Mouse (Mus musculus): ENCODE measurements at regions not wholly inside any gene's neighbourhood (a gene's known extent, or its start where the extent isn't known, plus 50 kb on each side); places are given as distances from the start of the nearest gene placed in this dataset.

- DNase-seq (ENCODE audit: low spot score), result no peak
- H3K4me2 ChIP-seq (ENCODE audit: low read length), result no peak overlapping the region
- H3K4me3 ChIP-seq (ENCODE audit: low read depth, low read length), result no peak overlapping the region
- no peaks in the 10 kb centered on the region for H3K36me3 ChIP-seq (ENCODE audit: control insufficient read depth, insufficient read depth, low read length)
- H3K27me3 ChIP-seq (replicated peaks; ENCODE audit: control insufficient read depth, insufficient read depth, low read length), result no peaks in the 10 kb centered on the region
- no peaks in the 10 kb centered on the region for H3K4me1 ChIP-seq (replicated peaks; ENCODE audit: control insufficient read depth, insufficient read depth, low read length)
- 97% methylated on average over 1 of the region's 1 CpGs for WGBS
- no peaks in the 10 kb centered on the region for H3K9me3 ChIP-seq (ENCODE audit: control insufficient read depth, low read length)
- no peak overlapping the region for H3K27ac ChIP-seq (ENCODE audit: low read depth)
- no peak for ATAC-seq (replicated peaks; ENCODE audit: low FRiP score, low TSS enrichment, low read depth)
- H3K9ac ChIP-seq (ENCODE audit: low read length), result no peak overlapping the region
Measured at GRCm38 (mm10) chr12:59497434-59497833, 277.9 kb upstream of the Fbxo33 start.

DNA sequence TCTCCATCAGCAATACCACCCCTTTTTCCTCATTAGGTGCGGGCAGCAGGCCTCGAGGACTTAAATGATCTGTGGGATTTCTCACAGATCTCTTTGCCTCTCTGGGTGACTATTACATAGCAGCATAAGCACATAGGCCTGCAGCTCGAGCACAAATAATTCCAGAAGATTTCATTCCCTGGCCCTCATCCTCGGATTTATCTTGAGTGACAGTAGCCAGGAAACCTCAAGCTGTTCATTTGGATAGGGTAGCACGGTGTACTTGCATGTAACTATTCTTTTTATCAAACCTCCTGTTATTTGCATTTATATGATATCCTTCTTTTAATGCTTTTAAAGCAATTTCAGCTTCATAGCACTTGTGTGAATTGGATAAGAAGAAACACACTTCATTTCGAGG lies 268.5 kb upstream of the Fbxo33 start:
- Histone ChIP-seq H3K27ac (ENCODE audit: low read depth) (no peak overlapping the region), H3K4me2 (ENCODE audit: low read length) (no peak overlapping the region), H3K9me3 (ENCODE audit: control insufficient read depth, low read length) (no peaks in the 10 kb centered on the region), H3K36me3 (ENCODE audit: control insufficient read depth, insufficient read depth, low read length) (no peaks in the 10 kb centered on the region), H3K9ac (ENCODE audit: low read length) (no peak overlapping the region), H3K4me1 (replicated peaks; ENCODE audit: control insufficient read depth, insufficient read depth, low read length) (no peaks in the 10 kb centered on the region), H3K4me3 (ENCODE audit: low read depth, low read length) (no peak overlapping the region), H3K27me3 (replicated peaks; ENCODE audit: control insufficient read depth, insufficient read depth, low read length) (no peaks in the 10 kb centered on the region)
- WGBS, result 75% methylated on average over 6 of the region's 6 CpGs
- DNase-seq (ENCODE audit: low spot score), result no peak
- no peak for ATAC-seq (replicated peaks; ENCODE audit: low FRiP score, low TSS enrichment, low read depth)

- H3K27ac ChIP-seq (ENCODE audit: low read depth), result no peak overlapping the region
- H3K27me3 ChIP-seq (replicated peaks; ENCODE audit: control insufficient read depth, insufficient read depth, low read length), result no peaks in the 10 kb centered on the region
- H3K36me3 ChIP-seq (ENCODE audit: control insufficient read depth, insufficient read depth, low read length), result no peaks in the 10 kb centered on the region
- ATAC-seq (replicated peaks; ENCODE audit: low FRiP score, low TSS enrichment, low read depth) (no peak), DNase-seq (ENCODE audit: low spot score) (no peak)
- H3K9ac ChIP-seq (ENCODE audit: low read length), result no peak overlapping the region
- 89% methylated on average over 1 of the region's 1 CpGs for WGBS
- no peak overlapping the region for H3K4me2 ChIP-seq (ENCODE audit: low read length)
- no peak overlapping the region for H3K4me3 ChIP-seq (ENCODE audit: low read depth, low read length)
- no peaks in the 10 kb centered on the region for H3K9me3 ChIP-seq (ENCODE audit: control insufficient read depth, low read length)
- no peaks in the 10 kb centered on the region for H3K4me1 ChIP-seq (replicated peaks; ENCODE audit: control insufficient read depth, insufficient read depth, low read length)
Measured at GRCm38 (mm10) chr12:59487507-59487906, 268.0 kb upstream of the Fbxo33 start.

DNA sequence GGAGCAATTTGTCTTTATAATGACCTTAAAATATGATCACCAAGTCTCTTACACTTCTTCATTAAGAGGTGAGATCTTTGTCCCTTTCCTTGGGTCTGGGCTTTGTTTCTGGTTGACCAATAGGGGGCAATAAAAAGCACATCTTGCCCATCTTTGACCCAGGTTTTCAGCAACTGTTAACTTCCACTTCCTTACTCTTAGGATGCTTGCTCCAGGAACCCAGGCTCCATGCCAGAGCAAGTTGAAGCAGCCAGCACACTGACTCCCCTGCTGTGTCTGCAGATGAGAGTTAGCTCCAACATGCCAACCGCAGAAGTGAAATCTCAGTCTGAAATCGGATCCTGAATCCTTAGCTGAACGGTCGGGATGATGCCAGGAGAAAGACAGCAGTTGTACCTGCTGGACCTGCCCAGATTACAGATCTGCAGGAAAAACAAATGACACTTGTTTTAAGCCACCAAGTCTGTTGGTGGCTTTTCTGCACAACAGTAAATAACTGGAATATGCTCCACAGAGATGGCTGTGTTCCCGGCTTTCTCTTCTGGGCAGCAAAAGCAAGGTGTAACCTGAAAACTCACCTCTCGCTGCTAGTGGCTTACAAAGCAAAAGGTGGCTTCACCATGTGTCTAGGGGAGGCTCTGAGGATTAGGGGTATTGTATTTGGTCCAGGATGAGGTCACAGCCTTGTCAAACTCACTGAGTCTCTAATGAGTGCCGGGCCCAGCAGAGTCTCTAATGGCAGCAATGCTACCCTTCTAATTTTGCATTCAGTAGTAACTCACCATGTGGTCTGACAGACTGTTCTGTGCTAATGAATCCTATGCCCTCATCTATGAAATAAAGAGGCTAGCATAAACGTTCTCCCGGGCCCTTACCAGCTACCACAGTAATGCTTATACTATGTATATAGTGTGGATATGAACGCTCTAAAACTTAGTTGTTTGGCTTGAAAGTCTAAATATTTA lies 241.8 kb upstream of the Fbxo33 start:
- Histone ChIP-seq H3K4me2 (ENCODE audit: low read length) (no peak overlapping the region), H3K4me1 (replicated peaks; ENCODE audit: control insufficient read depth, insufficient read depth, low read length) (no peaks in the 10 kb centered on the region), H3K9ac (ENCODE audit: low read length) (no peak overlapping the region), H3K4me3 (ENCODE audit: low read depth, low read length) (no peak overlapping the region), H3K36me3 (ENCODE audit: control insufficient read depth, insufficient read depth, low read length) (no peaks in the 10 kb centered on the region), H3K27ac (ENCODE audit: low read depth) (no peak overlapping the region), H3K27me3 (replicated peaks; ENCODE audit: control insufficient read depth, insufficient read depth, low read length) (no peaks in the 10 kb centered on the region), H3K9me3 (ENCODE audit: control insufficient read depth, low read length) (no peaks in the 10 kb centered on the region)
- WGBS, result 69% methylated on average over 10 of the region's 10 CpGs
- ATAC-seq (replicated peaks; ENCODE audit: low FRiP score, low TSS enrichment, low read depth) (no peak), DNase-seq (ENCODE audit: low spot score) (no peak)

- no peaks in the 10 kb centered on the region for H3K27me3 ChIP-seq (replicated peaks; ENCODE audit: control insufficient read depth, insufficient read depth, low read length)
- 81% methylated on average over 5 of the region's 5 CpGs for WGBS
Measured at GRCm38 (mm10) chr12:59456175-59456851, 236.8 kb upstream of the Fbxo33 start.

GRCm38 (mm10) chr12:59415051-59415450 lies 195.5 kb upstream of the Fbxo33 start:
- H3K27me3 ChIP-seq (replicated peaks; ENCODE audit: control insufficient read depth, insufficient read depth, low read length), result no peaks in the 10 kb centered on the region
- no peaks in the 10 kb centered on the region for H3K4me1 ChIP-seq (replicated peaks; ENCODE audit: control insufficient read depth, insufficient read depth, low read length)
- no peaks in the 10 kb centered on the region for H3K36me3 ChIP-seq (ENCODE audit: control insufficient read depth, insufficient read depth, low read length)
- no peak overlapping the region for H3K4me2 ChIP-seq (ENCODE audit: low read length)
- ATAC-seq (replicated peaks; ENCODE audit: low FRiP score, low TSS enrichment, low read depth) (no peak), DNase-seq (ENCODE audit: low spot score) (no peak)
- WGBS, result 93% methylated on average over 6 of the region's 6 CpGs
- no peak overlapping the region for H3K27ac ChIP-seq (ENCODE audit: low read depth)
- no peaks in the 10 kb centered on the region for H3K9me3 ChIP-seq (ENCODE audit: control insufficient read depth, low read length)
- H3K9ac ChIP-seq (ENCODE audit: low read length), result no peak overlapping the region
- H3K4me3 ChIP-seq (ENCODE audit: low read depth, low read length), result no peak overlapping the region

More at GRCm38 (mm10) chr12:59456175-59456851, 236.8 kb upstream of the Fbxo33 start:
- Histone ChIP-seq H3K9me3 (ENCODE audit: control insufficient read depth, low read length) (no peaks in the 10 kb centered on the region), H3K4me3 (ENCODE audit: low read depth, low read length) (no peak overlapping the region), H3K36me3 (ENCODE audit: control insufficient read depth, insufficient read depth, low read length) (no peaks in the 10 kb centered on the region), H3K4me2 (ENCODE audit: low read length) (no peak overlapping the region), H3K9ac (ENCODE audit: low read length) (no peak overlapping the region), H3K27ac (ENCODE audit: low read depth) (no peak overlapping the region), H3K4me1 (replicated peaks; ENCODE audit: control insufficient read depth, insufficient read depth, low read length) (no peaks in the 10 kb centered on the region)
- no peak for ATAC-seq (replicated peaks; ENCODE audit: low FRiP score, low TSS enrichment, low read depth)
- no peak for DNase-seq (ENCODE audit: low spot score)

DNA sequence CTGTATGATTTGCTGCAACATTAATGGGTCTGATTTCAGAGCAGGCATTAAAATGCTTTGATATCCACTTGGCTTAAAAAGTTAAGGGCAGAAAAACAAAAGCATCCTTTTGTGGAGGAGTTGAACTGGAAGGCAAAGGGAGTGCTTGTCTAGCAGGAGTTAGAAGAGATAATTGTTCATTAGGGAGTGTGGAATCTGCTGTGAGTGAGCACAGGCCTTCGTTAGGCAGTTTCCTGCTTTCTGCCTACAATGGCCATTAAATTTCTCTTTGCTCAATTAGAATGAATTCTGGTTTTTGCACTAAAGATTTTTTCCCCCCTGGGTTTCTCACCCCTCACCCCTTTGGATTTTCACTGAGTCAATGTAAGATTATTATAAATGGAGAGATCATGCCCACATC lies 192.0 kb upstream of the Fbxo33 start:
- Histone ChIP-seq H3K9me3 (ENCODE audit: control insufficient read depth, low read length) (no peaks in the 10 kb centered on the region), H3K36me3 (ENCODE audit: control insufficient read depth, insufficient read depth, low read length) (no peaks in the 10 kb centered on the region), H3K27me3 (replicated peaks; ENCODE audit: control insufficient read depth, insufficient read depth, low read length) (no peaks in the 10 kb centered on the region), H3K27ac (ENCODE audit: low read depth) (no peak overlapping the region), H3K4me2 (ENCODE audit: low read length) (no peak overlapping the region), H3K4me1 (replicated peaks; ENCODE audit: control insufficient read depth, insufficient read depth, low read length) (no peaks in the 10 kb centered on the region), H3K9ac (ENCODE audit: low read length) (no peak overlapping the region), H3K4me3 (ENCODE audit: low read depth, low read length) (no peak overlapping the region)
- ATAC-seq (replicated peaks; ENCODE audit: low FRiP score, low TSS enrichment, low read depth), result no peak
- DNase-seq (ENCODE audit: low spot score), result no peak
- WGBS, result 70% methylated on average over 1 of the region's 1 CpGs

- Histone ChIP-seq H3K4me1 (replicated peaks; ENCODE audit: control insufficient read depth, insufficient read depth, low read length) (no peaks in the 10 kb centered on the region), H3K36me3 (ENCODE audit: control insufficient read depth, insufficient read depth, low read length) (no peaks in the 10 kb centered on the region), H3K27me3 (replicated peaks; ENCODE audit: control insufficient read depth, insufficient read depth, low read length) (no peaks in the 10 kb centered on the region), H3K4me2 (ENCODE audit: low read length) (no peak overlapping the region), H3K9me3 (ENCODE audit: control insufficient read depth, low read length) (no peaks in the 10 kb centered on the region), H3K27ac (ENCODE audit: low read depth) (no peak overlapping the region), H3K9ac (ENCODE audit: low read length) (no peak overlapping the region), H3K4me3 (ENCODE audit: low read depth, low read length) (no peak overlapping the region)
- no peak for ATAC-seq (replicated peaks; ENCODE audit: low FRiP score, low TSS enrichment, low read depth)
- 95% methylated on average over 3 of the region's 3 CpGs for WGBS
- no peak for DNase-seq (ENCODE audit: low spot score)
Measured at GRCm38 (mm10) chr12:59391103-59391502, 171.6 kb upstream of the Fbxo33 start.
